Mouse (Mus musculus) embryo, embryonic 11 days (tissue): Measurements from ENCODE around the gene Nop53.

Experiments
- DNase-seq: peaks from one replicate; pipeline ENCODE4 v3.0.0-alpha.2; 2015

The Nop53 gene

GRCm38 (mm10) chr7:15955509-15955908 is 9.6 kb upstream of the Nop53 start:
- no peak for DNase-seq

GRCm38 (mm10) chr7:15954978-15955443 is 9.1 kb upstream of the Nop53 start:
- peak; percentile 65 for DNase-seq

GRCm38 (mm10) chr7:15954436-15954835 is 8.6 kb upstream of the Nop53 start:
- DNase-seq = no peak

- DNase-seq = no peak
Observed at GRCm38 (mm10) chr7:15953307-15954074, 7.6 kb upstream of the Nop53 start.

GRCm38 (mm10) chr7:15952416-15952815 is 6.5 kb upstream of the Nop53 start:
- no peak for DNase-seq

GRCm38 (mm10) chr7:15950008-15950407 is 4.1 kb upstream of the Nop53 start:
- no peak for DNase-seq

GRCm38 (mm10) chr7:15949216-15949790 is 3.4 kb upstream of the Nop53 start:
- DNase-seq = no peak

- peak; percentile 90 for DNase-seq
Observed at GRCm38 (mm10) chr7:15948381-15948941, 2.6 kb upstream of the Nop53 start.

- no peak for DNase-seq
Observed at GRCm38 (mm10) chr7:15947653-15948260, 1.9 kb upstream of the Nop53 start.

- no peak for DNase-seq
Observed at GRCm38 (mm10) chr7:15945211-15945610, 663 bp downstream of the Nop53 start.

- DNase-seq = no peak
Observed at GRCm38 (mm10) chr7:15944311-15944710, 1.6 kb downstream of the Nop53 start.

- DNase-seq = no peak
Observed at GRCm38 (mm10) chr7:15938621-15939020, 7.3 kb downstream of the Nop53 start.

GRCm38 (mm10) chr7:15937491-15937890 is 8.4 kb downstream of the Nop53 start:
- DNase-seq = no peak

- no peak for DNase-seq
Observed at GRCm38 (mm10) chr7:15933437-15934359, 12.2 kb downstream of the Nop53 start.

GRCm38 (mm10) chr7:15931635-15932034 is 14.2 kb downstream of the Nop53 start:
- DNase-seq = no peak

- DNase-seq = no peak
Observed at GRCm38 (mm10) chr7:15930543-15930942, 15.3 kb downstream of the Nop53 start.

- peak; percentile 58 for DNase-seq
Observed at GRCm38 (mm10) chr7:15929910-15930309, 16.0 kb downstream of the Nop53 start.

- peak; percentile 96 for DNase-seq
Observed at GRCm38 (mm10) chr7:15922220-15922773, 23.6 kb downstream of the Nop53 start, which contains the start of gene Selenow. TSS of gene Selenow (minus strand) at chr7:15922402.

- DNase-seq = peak; percentile 80
Observed at GRCm38 (mm10) chr7:15921796-15922195, 24.1 kb downstream of the Nop53 start.

GRCm38 (mm10) chr7:15920645-15921190 is 25.2 kb downstream of the Nop53 start:
- DNase-seq = no peak

GRCm38 (mm10) chr7:15919947-15920346 is 25.9 kb downstream of the Nop53 start:
- DNase-seq = no peak

GRCm38 (mm10) chr7:15918371-15918770 is 27.5 kb downstream of the Nop53 start:
- DNase-seq = no peak
